Mouse (Mus musculus) E14TG2a.4 (cell line): ENCODE measurements at regions not wholly inside any gene's neighbourhood (a gene's known extent, or its start where the extent isn't known, plus 50 kb on each side); places are given as distances from the start of the nearest gene placed in this dataset.

Source experiments
- CTCF ChIP-seq: conservative IDR thresholded peaks from 2 replicates; pipeline ENCODE4 v1.5.1; 2014; ENCODE audit warnings: low read length
- NANOG ChIP-seq: IDR thresholded peaks from 2 replicates; pipeline ENCODE4 v1.6.1; 2014; ENCODE audit warnings: borderline replicate concordance, low read length, mixed read lengths
- POU5F1 ChIP-seq: IDR thresholded peaks from 2 replicates; pipeline ENCODE4 v1.6.1; 2014; ENCODE audit warnings: low read length, borderline replicate concordance

DNA sequence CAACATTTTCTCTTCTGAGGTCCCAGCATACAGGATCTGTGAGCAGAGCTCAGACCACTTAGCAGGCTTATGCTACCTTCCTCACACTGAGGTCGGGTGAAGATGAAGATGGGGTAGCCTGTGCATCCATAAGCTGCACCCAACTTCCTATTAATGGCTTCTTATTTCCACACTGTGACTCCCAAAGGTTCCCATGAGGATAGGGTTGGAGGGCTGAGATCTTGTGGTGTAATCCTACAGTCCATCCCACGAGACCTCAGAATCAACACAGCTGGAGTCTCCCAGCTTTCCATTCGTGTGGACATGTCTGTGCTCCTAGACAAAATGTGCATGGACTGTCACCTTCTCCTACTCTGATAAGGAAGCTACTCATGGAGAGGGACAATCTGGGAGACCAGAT is 80.0 kb upstream of the Cd93 start:
- TF ChIP-seq CTCF (no peak), NANOG (no peak), POU5F1 (no peak)
